Comparison of ENCODE assay signal across 24 mouse cellular contexts in genomic region chr11:100357408-100357807, GRCm38 (mm10). TPM values are rescaled to one million over a fixed set of nuclear protein-coding genes. Genes with fewer than 3 reads are reported as not detected.
DNase-seq lines count a peak whose midpoint lies in the region; ATAC-seq and TF ChIP-seq lines count a peak whose summit lies in the region.
"Had no signal": no experiment of that assay in that cellular context is flagged by ENCODE, and none has a peak within 500 bp of the region (broad histone marks: within the 10 kb centered on the region; RNA-seq: fewer than 3 reads in every experiment).

No protein-coding gene starts in this region.

- no peak for TF ChIP-seq EP300 in heart, adult 2 months (IDR thresholded peaks at IDR 0.05; ENCODE audit: insufficient read depth, low read depth, low read length)

- peak overlapping the region; percentile 98; the same call in 1 of the 2 replicates for H3K4me2 ChIP-seq in midbrain, embryonic 13.5 days (replicated peaks)
- no peak overlapping the region for H3K4me2 ChIP-seq in midbrain, embryonic 14.5 days (ENCODE audit: low read length)

- H3K9ac ChIP-seq in heart, adult 2 months (ENCODE audit: low read depth, low read length), result no peak overlapping the region
- no peak overlapping the region for H3K9ac ChIP-seq in midbrain, embryonic 13.5 days (replicated peaks)
- H3K9ac ChIP-seq in midbrain, embryonic 14.5 days (replicated peaks; ENCODE audit: low read length), result no peak overlapping the region
- H3K9ac ChIP-seq: embryonic facial prominence, embryonic 13.5 days; liver, embryonic 12.5 days; neural tube, embryonic 12.5 days had no signal

- TF ChIP-seq CTCF in heart, adult 2 months (IDR thresholded peaks at IDR 0.05), result peak; percentile 21; the same call in 1 of the 2 replicates

- H3K9me3 ChIP-seq in midbrain, embryonic 13.5 days, result no peaks in the 10 kb centered on the region
- no peaks in the 10 kb centered on the region for H3K9me3 ChIP-seq in midbrain, embryonic 14.5 days (ENCODE audit: control insufficient read depth, low read length)
- H3K9me3 ChIP-seq: embryonic facial prominence, embryonic 13.5 days; liver, embryonic 12.5 days; lung, embryonic 15.5 days; neural tube, embryonic 12.5 days had no signal

- no peak for ATAC-seq in midbrain, embryonic 13.5 days
- ATAC-seq in midbrain, embryonic 14.5 days (ENCODE audit: low FRiP score, low TSS enrichment), result no peak
- ATAC-seq: forebrain, embryonic 14.5 days; inflammation-experienced regulatory T-cells, adult 6 months; liver, embryonic 12.5 days had no signal

- no peak for DNase-seq in heart, adult 2 months
- DNase-seq in heart, adult 11 months, result no peak
- no peak for DNase-seq in midbrain, embryonic 14.5 days
- peak; percentile 68 for DNase-seq in ES-CJ7 (ENCODE audit: low read depth, low spot score)
- DNase-seq in brain, adult 2 months (ENCODE audit: low read depth, low spot score), result peak; percentile 37
- DNase-seq in left cerebral cortex, postnatal 25 days (ENCODE audit: low spot score in 2 of 2), result no peak
- DNase-seq in layer of hippocampus, adult 11-12 months (ENCODE audit: low spot score), result no peak
- DNase-seq: adrenal gland, adult 2 months; gastrocnemius, postnatal 14 days; kidney, adult 2 months; kidney, postnatal 25 days had no signal

- intact Hi-C loops in heart, adult 2 months (cut with DNase I), result no loop called here
- intact Hi-C loops in left cerebral cortex, postnatal 25 days (cut with DNase I), result loop anchor here (5.0 kb wide), 1 partner anchor 200 kb away; no protein-coding TSS in a partner anchor

- no peaks in the 10 kb centered on the region for H3K79me2 ChIP-seq in heart, adult 2 months (replicated peaks; ENCODE audit: control insufficient read depth, insufficient read depth, low read length)

- no peak overlapping the region for H3K4me3 ChIP-seq in heart, adult 2 months
- H3K4me3 ChIP-seq in midbrain, embryonic 13.5 days (replicated peaks), result no peak overlapping the region
- H3K4me3 ChIP-seq in midbrain, embryonic 14.5 days (replicated peaks; ENCODE audit: low read depth, low read length), result no peak overlapping the region
- H3K4me3 ChIP-seq: neural tube, embryonic 12.5 days had no signal

- peaks cover 2% of the 10 kb centered on the region; the same call in 1 of the 2 replicates for H3K4me1 ChIP-seq in heart, adult 2 months (ENCODE audit: control insufficient read depth, insufficient read depth, low read length)
- peaks cover 30% of the 10 kb centered on the region for H3K4me1 ChIP-seq in midbrain, embryonic 13.5 days (replicated peaks)
- peaks cover 12% of the 10 kb centered on the region for H3K4me1 ChIP-seq in midbrain, embryonic 14.5 days (ENCODE audit: control insufficient read depth, insufficient read depth, low read length)

- no peak overlapping the region for H3K27ac ChIP-seq in heart, adult 2 months
- H3K27ac ChIP-seq in midbrain, embryonic 13.5 days, result no peak overlapping the region
- no peak overlapping the region for H3K27ac ChIP-seq in midbrain, embryonic 14.5 days (replicated peaks; ENCODE audit: low read depth, low read length)
- H3K27ac ChIP-seq: embryonic facial prominence, embryonic 13.5 days; liver, embryonic 12.5 days; lung, embryonic 15.5 days; neural tube, embryonic 12.5 days had no signal

- no peak for TF ChIP-seq POLR2A in heart, adult 2 months (IDR thresholded peaks at IDR 0.05; ENCODE audit: insufficient read depth, low read depth, low read length)

- no peaks in the 10 kb centered on the region for H3K36me3 ChIP-seq in heart, adult 2 months (ENCODE audit: control insufficient read depth, insufficient read depth, low read length)
- peaks cover 12% of the 10 kb centered on the region for H3K36me3 ChIP-seq in midbrain, embryonic 13.5 days
- H3K36me3 ChIP-seq in midbrain, embryonic 14.5 days (ENCODE audit: control insufficient read depth, insufficient read depth, low read length), result peaks cover 12% of the 10 kb centered on the region; the same call in 1 of the 2 replicates
- H3K36me3 ChIP-seq: embryonic facial prominence, embryonic 13.5 days; liver, embryonic 12.5 days; lung, embryonic 15.5 days; neural tube, embryonic 12.5 days had no signal

- 0 out of 2 replicates have a peak, but pooled peaks cover 2% of the 10 kb centered on the region for H3K27me3 ChIP-seq in heart, adult 2 months (ENCODE audit: control insufficient read depth, insufficient read depth, low read length)
- H3K27me3 ChIP-seq in midbrain, embryonic 13.5 days, result peaks cover 26% of the 10 kb centered on the region
- H3K27me3 ChIP-seq in midbrain, embryonic 14.5 days (ENCODE audit: control insufficient read depth, insufficient read depth, low read length), result peaks cover 4% of the 10 kb centered on the region; the same call in 1 of the 2 replicates

- WGBS in heart, adult 2 months, result 62% methylated on average over 5 of the region's 5 CpGs
- 60% methylated on average over 5 of the region's 5 CpGs for WGBS in midbrain, embryonic 13.5 days
- WGBS in midbrain, embryonic 14.5 days, result 53% methylated on average over 5 of the region's 5 CpGs

RNA-seq across cellular contexts. Expression of gene Hap1, which starts 1.5 kb away (rescaled TPM):
- total RNA-seq in heart, adult 2 months (2021), result 1 to 10 TPM; 1.3 to 1.5 TPM
- polyA plus RNA-seq in heart, adult 2 months (2012; rRNA removed), result 0.97 and 1.4 TPM in 2 replicates
- polyA plus RNA-seq in midbrain, embryonic 13.5 days (2015; fragmentation: Nextera tagmentation; extraction: Ambion mirVana), result 137 and 168 TPM in 2 replicates
- 108 and 170 TPM in 2 replicates for polyA plus RNA-seq in midbrain, embryonic 14.5 days (2014; fragmentation: Nextera tagmentation; extraction: Ambion mirVana)
- total RNA-seq in left cerebral cortex, postnatal 25 days (2021), result 100 to 1,000 TPM; 136 to 160 TPM
- total RNA-seq: hematopoietic stem cell, adult 5-6 weeks; monocyte, adult 5-6 weeks had no signal

RNA-seq across cellular contexts. Expression of gene Gast, which starts 23.2 kb away (rescaled TPM):
- total RNA-seq in heart, adult 2 months (2021), result not detected
- not detected in 2 replicates for polyA plus RNA-seq in heart, adult 2 months (2012; rRNA removed)
- 1.2 and 2.5 TPM in 2 replicates for polyA plus RNA-seq in midbrain, embryonic 13.5 days (2015; fragmentation: Nextera tagmentation; extraction: Ambion mirVana)
- 0.93 and 1.3 TPM in 2 replicates for polyA plus RNA-seq in midbrain, embryonic 14.5 days (2014; fragmentation: Nextera tagmentation; extraction: Ambion mirVana)
- not detected for total RNA-seq in left cerebral cortex, postnatal 25 days (2021)
- total RNA-seq: adrenal gland, adult 2 months; gastrocnemius, postnatal 14 days; hematopoietic stem cell, adult 5-6 weeks; layer of hippocampus, postnatal 10 days; left cerebral cortex, adult 8-10 months; monocyte, adult 5-6 weeks had no signal
- polyA plus RNA-seq: adrenal gland, adult 2 months; heart, embryonic 16.5 days; inflammation-experienced regulatory T-cells, adult 6 months; kidney, adult 2 months; limb, embryonic 11.5 days; liver, embryonic 12.5 days; lung, embryonic 15.5 days; neural tube, embryonic 12.5 days had no signal

RNA-seq across cellular contexts. Expression of gene Eif1, which starts 37.7 kb away (rescaled TPM):
- 1,000 to 10,000 TPM; 1,735 to 2,054 TPM for total RNA-seq in heart, adult 2 months (2021)
- polyA plus RNA-seq in heart, adult 2 months (2012; rRNA removed), result 195 and 341 TPM in 2 replicates
- 1,443 and 1,564 TPM in 2 replicates for polyA plus RNA-seq in midbrain, embryonic 13.5 days (2015; fragmentation: Nextera tagmentation; extraction: Ambion mirVana)
- 1,318 and 1,476 TPM in 2 replicates for polyA plus RNA-seq in midbrain, embryonic 14.5 days (2014; fragmentation: Nextera tagmentation; extraction: Ambion mirVana)
- total RNA-seq in left cerebral cortex, postnatal 25 days (2021), result 100 to 1,000 TPM; 820 to 888 TPM

RNA-seq across cellular contexts. Expression of gene Jup, which starts 40.2 kb away (rescaled TPM):
- total RNA-seq in heart, adult 2 months (2021), result 100 to 1,000 TPM; 234 to 237 TPM
- polyA plus RNA-seq in heart, adult 2 months (2012; rRNA removed), result 317 and 318 TPM in 2 replicates
- polyA plus RNA-seq in midbrain, embryonic 13.5 days (2015; fragmentation: Nextera tagmentation; extraction: Ambion mirVana), result 69.2 and 70.5 TPM in 2 replicates
- 70.0 and 75.2 TPM in 2 replicates for polyA plus RNA-seq in midbrain, embryonic 14.5 days (2014; fragmentation: Nextera tagmentation; extraction: Ambion mirVana)
- 10 to 100 TPM; 44.2 to 45.4 TPM for total RNA-seq in left cerebral cortex, postnatal 25 days (2021)

RNA-seq across cellular contexts. Expression of gene P3h4, which starts 57.2 kb away (rescaled TPM):
- 10 to 100 TPM; 13.4 to 16.8 TPM for total RNA-seq in heart, adult 2 months (2021)
- 29.7 and 35.6 TPM in 2 replicates for polyA plus RNA-seq in heart, adult 2 months (2012; rRNA removed)
- 13.7 and 16.8 TPM in 2 replicates for polyA plus RNA-seq in midbrain, embryonic 13.5 days (2015; fragmentation: Nextera tagmentation; extraction: Ambion mirVana)
- polyA plus RNA-seq in midbrain, embryonic 14.5 days (2014; fragmentation: Nextera tagmentation; extraction: Ambion mirVana), result 13.9 and 16.4 TPM in 2 replicates
- 1 to 10 TPM; 7.2 to 7.5 TPM for total RNA-seq in left cerebral cortex, postnatal 25 days (2021)

Comparison
In these comparisons a context has a peak if more than half of its experiments do, and no peak if none do; other contexts are left out.
1. DNase-seq: peak in ES-CJ7 (single experiment) and brain, adult 2 months (single experiment); none in heart, adult 2 months (0 of 2), heart, adult 11 months (single experiment), midbrain, embryonic 14.5 days (single experiment), left cerebral cortex, postnatal 25 days (0 of 2) and layer of hippocampus, adult 11-12 months (single experiment).
2. RNA of gene Hap1, which starts 1.5 kb away (polyA plus RNA-seq): 137 to 168 TPM in midbrain, embryonic 13.5 days and 108 to 170 TPM in midbrain, embryonic 14.5 days; 0.97 to 1.4 TPM in heart, adult 2 months; every median in the first group is over 10 times any median in the second.